Comparison of ENCODE assay signal across 16 mouse cellular contexts in the genomic region with DNA sequence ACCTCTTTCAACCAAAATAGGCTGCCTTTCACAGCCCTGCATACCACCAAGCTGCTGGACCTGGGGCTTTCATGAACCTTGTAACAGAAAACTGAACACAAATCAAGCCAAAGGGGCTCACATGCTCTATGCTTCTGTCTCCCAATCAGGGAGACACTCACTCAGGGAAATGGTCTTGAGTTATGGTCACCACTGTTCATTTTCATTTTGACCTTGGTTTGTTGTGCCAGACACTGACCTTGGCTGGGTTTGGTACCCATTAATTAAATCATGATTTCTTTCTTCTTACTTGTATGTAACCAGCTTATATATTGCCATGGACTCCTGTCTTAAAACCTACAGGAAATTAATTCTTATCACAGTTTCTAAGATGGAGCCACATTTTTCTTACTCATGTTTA.
"Had no signal": no experiment of that assay in that cellular context is flagged by ENCODE, and none has a peak within 500 bp of the region (broad histone marks: within the 10 kb centered on the region; RNA-seq: fewer than 3 reads in every experiment).

No protein-coding gene starts in this region.

- H3K4me3 ChIP-seq: megakaryocyte, embryonic 14.5 days; midbrain, embryonic 13.5 days; midbrain, embryonic 15.5 days; neural tube, embryonic 12.5 days had no signal

- DNase-seq: lung, adult 18-20 months; lung, embryonic 14.5 days; lung, postnatal 10 days; lung, postnatal 4 days; retina, postnatal 1 day; right cerebral cortex, adult 18-20 months; right cerebral cortex, postnatal 25 days; right cerebral cortex, postnatal 4 days; spleen, adult 18-20 months; thymus, adult 18-20 months; thymus, postnatal 14 days; thymus, postnatal 36 days had no signal

- H3K27ac ChIP-seq: midbrain, embryonic 13.5 days; midbrain, embryonic 15.5 days; neural tube, embryonic 12.5 days had no signal

- H3K4me1 ChIP-seq: megakaryocyte, embryonic 14.5 days; midbrain, embryonic 13.5 days; midbrain, embryonic 15.5 days; neural tube, embryonic 12.5 days had no signal
